Mouse (Mus musculus) heart, embryonic 12.5 days (tissue): ENCODE measurements at regions not wholly inside any gene's neighbourhood (a gene's known extent, or its start where the extent isn't known, plus 50 kb on each side); places are given as distances from the start of the nearest gene placed in this dataset.

Source experiments
- ATAC-seq: fragments of 200-750 bp; cut with Nextera tagmentation; 2 replicates; pipeline ENCODE4 v1.8.0; 2017; ENCODE audit warnings: moderate TSS enrichment, moderate library complexity; ENCODE audit not compliant: insufficient number of reproducible peaks, low FRiP score
- H3K27ac ChIP-seq: fragments of 300-500 bp; sonication (generic); 2 replicates; pipeline ENCODE4 v1.5.1; 2016; ENCODE audit warnings: mild to moderate bottlenecking, moderate library complexity; ENCODE audit not compliant: poor library complexity, severe bottlenecking
- H3K27me3 ChIP-seq: fragments of 300-500 bp; sonication (generic); replicated peaks from 2 replicates; pipeline ENCODE4 v1.6.1; 2016; ENCODE audit warnings: mild to moderate bottlenecking, moderate library complexity
- H3K36me3 ChIP-seq: fragments of 300-500 bp; sonication (generic); 2 replicates; pipeline ENCODE4 v1.6.1; 2016; ENCODE audit warnings: mild to moderate bottlenecking, moderate library complexity
- H3K4me1 ChIP-seq: fragments of 300-500 bp; sonication (generic); replicated peaks from 2 replicates; pipeline ENCODE4 v1.6.1; 2016; ENCODE audit warnings: mild to moderate bottlenecking
- H3K4me2 ChIP-seq: fragments of 300-500 bp; sonication (generic); 2 replicates; pipeline ENCODE4 v1.6.1; 2016; ENCODE audit warnings: mild to moderate bottlenecking, moderate library complexity
- H3K4me3 ChIP-seq: fragments of 300-500 bp; sonication (generic); 2 replicates; pipeline ENCODE4 v1.5.1; 2016; ENCODE audit warnings: mild to moderate bottlenecking
- H3K9ac ChIP-seq: fragments of 300-500 bp; sonication (generic); 2 replicates; pipeline ENCODE4 v1.6.1; 2016; ENCODE audit warnings: mild to moderate bottlenecking, moderate library complexity
- H3K9me3 ChIP-seq: fragments of 300-500 bp; sonication (generic); replicated peaks from 2 replicates; pipeline ENCODE4 v1.6.1; 2016; ENCODE audit warnings: mild to moderate bottlenecking, moderate library complexity
- WGBS: fragments of 180-500 bp; shearing (Covaris S2); methylation state at CpG from one replicate; pipeline ENCODE4 v1.1.7; 2016; 5-methylcytosine and 5-hydroxymethylcytosine counted together

- no peak for ATAC-seq
- no peaks in the 10 kb centered on the region for H3K27me3 ChIP-seq
- H3K9ac ChIP-seq: no peak overlapping the region
- H3K4me3 ChIP-seq: no peak overlapping the region
- H3K4me1 ChIP-seq: no peaks in the 10 kb centered on the region
- no peak overlapping the region for H3K4me2 ChIP-seq
- no peaks in the 10 kb centered on the region for H3K36me3 ChIP-seq
- H3K9me3 ChIP-seq: no peaks in the 10 kb centered on the region
- no peak overlapping the region for H3K27ac ChIP-seq
Observed at GRCm38 (mm10) chr13:91334283-91334682, 110.5 kb upstream of the Atg10 start.

DNA sequence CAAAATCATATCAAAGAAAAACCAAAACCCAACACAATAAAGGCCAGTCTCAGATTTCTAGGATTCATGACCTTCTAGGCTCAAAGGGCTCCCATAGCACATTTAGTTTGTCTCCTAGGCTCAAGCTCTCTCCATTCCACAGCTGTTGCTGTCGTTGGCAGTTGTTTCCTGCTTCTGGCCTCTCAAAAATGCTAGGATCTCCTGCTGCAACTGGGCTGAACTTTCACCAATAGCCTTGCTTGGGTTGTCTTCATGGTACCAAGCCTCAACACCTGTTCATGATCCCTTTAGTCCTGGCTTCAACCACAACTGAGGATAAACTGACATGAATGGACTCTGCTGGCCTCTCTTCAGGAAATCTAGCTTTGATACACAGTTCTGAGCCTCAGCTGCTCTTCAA is 115.9 kb upstream of the Ssbp2 start:
- Histone ChIP-seq H3K27me3 (no peaks in the 10 kb centered on the region), H3K4me2 (no peak overlapping the region), H3K9ac (no peak overlapping the region), H3K4me1 (no peaks in the 10 kb centered on the region), H3K36me3 (no peaks in the 10 kb centered on the region), H3K27ac (no peak overlapping the region), H3K9me3 (0 out of 2 replicates have a peak, but pooled peaks cover 12% of the 10 kb centered on the region), H3K4me3 (no peak overlapping the region)
- ATAC-seq: no peak
- WGBS: 52% methylated on average over 1 of the region's 1 CpGs

GRCm38 (mm10) chr13:91348489-91349083 is 111.5 kb upstream of the Ssbp2 start:
- no peak for ATAC-seq
- no peak overlapping the region for H3K4me3 ChIP-seq
- H3K9ac ChIP-seq: no peak overlapping the region
- no peaks in the 10 kb centered on the region for H3K36me3 ChIP-seq
- 0 out of 2 replicates have a peak, but pooled peaks cover 7% of the 10 kb centered on the region for H3K9me3 ChIP-seq
- peaks cover 13% of the 10 kb centered on the region for H3K4me1 ChIP-seq
- H3K4me2 ChIP-seq: no peak overlapping the region
- H3K27ac ChIP-seq: no peak overlapping the region
- WGBS: 87% methylated on average over 12 of the region's 12 CpGs
- H3K27me3 ChIP-seq: no peaks in the 10 kb centered on the region

DNA sequence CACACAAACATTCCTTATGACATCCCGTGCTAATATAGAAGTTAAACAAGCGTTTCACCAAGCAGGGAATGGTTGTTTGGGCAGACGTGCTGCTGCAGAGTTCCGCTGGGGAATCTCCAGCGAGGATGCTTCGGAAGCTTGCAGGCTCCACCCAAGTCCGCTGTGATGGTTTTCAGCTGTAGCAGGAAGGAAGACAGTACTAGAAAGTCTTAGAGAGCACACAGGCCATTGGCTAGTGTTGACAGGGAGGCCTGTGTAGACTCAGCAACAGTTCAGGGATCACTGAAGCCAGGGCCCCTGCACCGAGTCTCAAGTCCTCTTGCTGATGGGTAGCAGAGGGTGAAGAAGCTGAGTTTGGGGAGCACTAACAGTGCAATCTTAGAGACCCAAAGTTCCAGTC is 107.8 kb upstream of the Ssbp2 start:
- Histone ChIP-seq H3K4me1 (peaks cover 13% of the 10 kb centered on the region), H3K27me3 (no peaks in the 10 kb centered on the region), H3K9ac (no peak overlapping the region), H3K4me3 (no peak overlapping the region), H3K36me3 (no peaks in the 10 kb centered on the region), H3K4me2 (peak overlapping the region; percentile 0; the same call in 1 of the 2 replicates), H3K9me3 (no peaks in the 10 kb centered on the region), H3K27ac (no peak overlapping the region)
- peak; percentile 73 for ATAC-seq
- WGBS: 28% methylated on average over 8 of the region's 8 CpGs

- Histone ChIP-seq H3K27ac (no peak overlapping the region), H3K4me3 (no peak overlapping the region), H3K4me2 (no peak overlapping the region), H3K9ac (no peak overlapping the region), H3K27me3 (no peaks in the 10 kb centered on the region), H3K36me3 (no peaks in the 10 kb centered on the region), H3K9me3 (no peaks in the 10 kb centered on the region), H3K4me1 (peaks cover 16% of the 10 kb centered on the region)
- ATAC-seq: no peak
- WGBS: 79% methylated on average over 9 of the region's 9 CpGs
Observed at GRCm38 (mm10) chr13:91356516-91356915, 103.6 kb upstream of the Ssbp2 start.

GRCm38 (mm10) chr13:91360121-91360520 is 100.0 kb upstream of the Ssbp2 start:
- 0 out of 2 replicates have a peak, but pooled peaks have one; percentile 42 for ATAC-seq

DNA sequence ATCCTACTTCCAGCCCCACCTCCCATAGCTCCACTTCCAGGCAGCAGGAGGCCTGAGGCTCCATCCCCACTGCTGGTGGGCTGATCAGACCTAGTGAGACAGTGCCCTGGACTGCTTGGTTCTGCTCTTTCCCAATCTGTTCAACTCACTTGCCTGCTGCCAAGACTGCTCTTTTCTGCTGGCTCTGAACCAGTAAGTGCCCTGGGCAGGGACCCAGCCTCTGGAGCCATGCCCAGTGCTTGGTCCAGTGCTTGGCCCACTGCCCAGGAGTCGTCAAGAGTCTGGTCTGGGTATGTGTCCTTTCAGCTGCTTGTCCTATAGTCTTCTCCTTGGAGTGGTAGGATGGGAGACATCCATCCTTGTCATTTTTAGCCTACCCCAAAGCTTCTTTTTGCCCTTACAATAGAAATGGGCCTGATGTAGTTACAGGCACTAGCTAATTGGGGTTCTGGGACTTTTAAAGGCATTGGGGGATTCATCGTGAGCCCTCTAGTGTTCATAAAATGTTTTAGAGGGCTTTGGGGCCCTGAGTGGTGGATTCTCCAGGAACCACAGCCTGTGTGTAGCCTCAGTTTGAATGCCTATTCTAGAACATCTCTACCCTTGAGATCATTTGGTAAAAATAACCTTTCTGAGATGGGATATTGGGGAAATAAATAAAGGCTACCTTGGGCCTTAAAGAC is 94.7 kb upstream of the Ssbp2 start:
- ATAC-seq: peak; percentile 69
- peaks cover 35% of the 10 kb centered on the region for H3K4me1 ChIP-seq
- no peaks in the 10 kb centered on the region for H3K27me3 ChIP-seq
- H3K4me2 ChIP-seq: no peak overlapping the region
- H3K36me3 ChIP-seq: no peaks in the 10 kb centered on the region
- WGBS: 41% methylated on average over 2 of the region's 2 CpGs
- peak overlapping the region; percentile 56 for H3K27ac ChIP-seq
- H3K4me3 ChIP-seq: no peak overlapping the region
- H3K9me3 ChIP-seq: no peaks in the 10 kb centered on the region
- no peak overlapping the region for H3K9ac ChIP-seq

More at GRCm38 (mm10) chr13:91360121-91360520, 100.0 kb upstream of the Ssbp2 start:
- Histone ChIP-seq H3K9ac (no peak overlapping the region), H3K27me3 (no peaks in the 10 kb centered on the region), H3K9me3 (no peaks in the 10 kb centered on the region), H3K4me3 (no peak overlapping the region), H3K27ac (no peak overlapping the region), H3K4me1 (peaks cover 24% of the 10 kb centered on the region), H3K36me3 (no peaks in the 10 kb centered on the region), H3K4me2 (no peak overlapping the region)
- WGBS: 48% methylated on average over 6 of the region's 6 CpGs

- Histone ChIP-seq H3K9me3 (no peaks in the 10 kb centered on the region), H3K27ac (no peak overlapping the region), H3K4me3 (no peak overlapping the region), H3K4me2 (no peak overlapping the region), H3K9ac (no peak overlapping the region), H3K36me3 (no peaks in the 10 kb centered on the region), H3K27me3 (no peaks in the 10 kb centered on the region), H3K4me1 (peaks cover 35% of the 10 kb centered on the region)
- ATAC-seq: no peak
- WGBS: 48% methylated on average over 4 of the region's 4 CpGs
Observed at GRCm38 (mm10) chr13:91366540-91366939, 93.5 kb upstream of the Ssbp2 start.

GRCm38 (mm10) chr13:91367896-91368556 is 92.1 kb upstream of the Ssbp2 start:
- WGBS: 58% methylated on average over 7 of the region's 7 CpGs
- Histone ChIP-seq H3K27me3 (no peaks in the 10 kb centered on the region), H3K9ac (no peak overlapping the region), H3K4me1 (peaks cover 46% of the 10 kb centered on the region), H3K36me3 (no peaks in the 10 kb centered on the region), H3K27ac (no peak overlapping the region), H3K4me2 (no peak overlapping the region), H3K9me3 (no peaks in the 10 kb centered on the region), H3K4me3 (no peak overlapping the region)
- ATAC-seq: no peak

DNA sequence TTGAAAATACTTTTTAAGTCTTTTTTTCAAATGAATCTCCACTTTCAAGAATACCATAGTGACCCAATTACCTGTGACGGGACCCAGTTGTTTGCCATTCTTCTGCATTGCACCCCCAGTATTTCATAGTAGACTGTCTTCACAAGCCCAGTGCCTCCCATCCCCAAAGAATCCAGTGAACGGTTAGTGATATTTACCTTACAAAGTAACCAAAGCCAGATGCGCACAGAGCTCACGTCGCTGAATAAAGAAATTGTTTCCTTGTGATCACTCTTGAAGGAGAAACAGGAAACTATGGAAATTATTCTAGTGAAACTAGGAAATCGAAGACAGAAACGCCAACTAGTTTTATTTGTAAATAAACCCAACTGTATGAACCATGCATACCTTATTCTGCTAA is 91.4 kb upstream of the Ssbp2 start:
- no peak overlapping the region for H3K4me2 ChIP-seq
- no peak overlapping the region for H3K9ac ChIP-seq
- no peaks in the 10 kb centered on the region for H3K36me3 ChIP-seq
- WGBS: 90% methylated on average over 7 of the region's 7 CpGs
- no peaks in the 10 kb centered on the region for H3K27me3 ChIP-seq
- H3K27ac ChIP-seq: no peak overlapping the region
- no peak for ATAC-seq
- H3K4me1 ChIP-seq: peaks cover 47% of the 10 kb centered on the region
- no peaks in the 10 kb centered on the region for H3K9me3 ChIP-seq
- H3K4me3 ChIP-seq: no peak overlapping the region

DNA sequence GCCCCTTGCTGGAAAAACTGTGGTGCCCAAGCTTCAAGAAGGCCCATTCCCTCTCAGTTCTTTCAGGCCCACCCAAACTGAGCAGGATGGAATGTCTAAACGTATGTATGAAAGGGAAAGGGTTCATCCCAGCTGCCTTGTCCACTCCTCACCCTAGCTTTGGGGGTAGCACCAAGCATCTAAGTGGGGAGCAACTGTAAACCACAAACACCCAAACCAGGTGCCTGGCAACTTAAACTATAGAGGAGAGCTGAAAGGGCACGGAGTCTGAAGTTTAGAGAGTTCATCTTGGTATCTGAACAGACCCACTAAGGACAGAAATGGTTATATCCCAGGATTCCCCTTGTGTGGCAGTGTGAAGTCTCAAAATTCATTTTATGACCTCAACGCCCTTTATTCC is 90.1 kb upstream of the Ssbp2 start:
- 48% methylated on average over 3 of the region's 3 CpGs for WGBS
- peak overlapping the region; percentile 83 for H3K4me2 ChIP-seq
- H3K36me3 ChIP-seq: no peaks in the 10 kb centered on the region
- H3K9ac ChIP-seq: peak overlapping the region; percentile 84
- H3K9me3 ChIP-seq: no peaks in the 10 kb centered on the region
- H3K27me3 ChIP-seq: no peaks in the 10 kb centered on the region
- H3K4me1 ChIP-seq: peaks cover 35% of the 10 kb centered on the region
- H3K4me3 ChIP-seq: peak overlapping the region; percentile 51
- no peak for ATAC-seq
- peak overlapping the region; percentile 98 for H3K27ac ChIP-seq
